Mouse (Mus musculus): ENCODE measurements around the gene Ppp4r2.
"Not testable (repeated sequence)": the region's sequence is repeated elsewhere in the genome, so short reads cannot be mapped to it uniquely, and the experiment has no call there.

Gene Ppp4r2

DNA sequence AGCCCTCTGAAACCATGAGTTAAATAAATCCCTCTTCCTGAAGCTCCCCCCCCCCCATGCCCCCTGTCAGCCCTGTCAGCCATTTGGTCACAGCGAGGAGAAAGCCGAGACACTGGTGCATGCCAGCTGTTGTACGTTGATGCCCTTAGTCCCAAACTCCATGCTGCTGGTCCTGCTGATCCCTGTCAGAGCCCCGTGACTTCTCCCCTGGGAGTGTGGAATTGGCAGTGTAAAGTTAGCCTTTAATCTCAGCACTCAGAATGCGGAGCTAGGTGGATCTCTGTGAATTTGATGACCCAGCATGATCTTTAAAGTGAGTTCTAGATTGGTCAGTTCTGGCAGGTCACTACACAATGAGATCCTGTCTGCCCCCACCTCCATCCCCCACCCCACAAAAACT is 3.7 kb upstream of the Ppp4r2 start:
- no peak for DNase-seq (ENCODE audit: extremely low read depth, low read depth, low spot score)

DNA sequence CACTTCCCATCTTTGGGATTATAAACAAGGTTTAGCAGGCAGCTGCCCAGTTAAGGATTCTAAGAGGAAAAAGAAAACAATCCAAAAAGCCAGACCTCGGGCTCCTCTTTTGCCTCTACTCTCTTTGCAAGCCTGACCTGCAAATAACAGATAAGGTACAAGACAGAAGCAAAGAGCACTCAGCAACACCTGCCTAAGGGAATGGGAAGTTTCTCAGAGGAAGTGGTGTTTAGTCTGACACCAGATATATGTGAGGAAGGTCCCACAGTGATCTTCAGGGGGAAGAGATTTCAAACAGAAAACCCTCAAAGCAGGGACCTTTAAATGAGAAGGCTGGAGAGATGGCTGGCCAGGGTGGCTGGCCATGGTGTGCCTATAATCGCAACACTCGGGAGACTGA is 2.2 kb upstream of the Ppp4r2 start:
- DNase-seq (ENCODE audit: extremely low read depth, low read depth, low spot score): no peak

DNA sequence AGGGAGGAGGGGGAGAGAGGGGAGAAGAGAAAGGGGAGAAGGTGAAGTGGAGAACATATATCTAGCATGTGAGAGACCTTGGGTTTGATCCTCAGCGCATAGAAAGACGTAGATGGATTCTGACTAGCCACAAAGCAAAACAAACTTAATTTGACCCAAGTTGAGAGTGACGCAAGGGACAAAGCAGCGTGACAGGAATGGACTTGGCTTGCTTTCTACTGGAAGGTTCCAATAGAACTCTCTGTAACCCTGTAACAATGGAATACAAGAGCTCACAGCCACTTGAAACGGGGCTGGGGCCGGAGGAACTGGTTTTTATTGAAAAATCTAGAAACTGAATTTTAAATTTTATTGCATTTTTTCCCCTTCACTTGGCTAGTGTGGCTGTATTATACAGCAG is 1.7 kb upstream of the Ppp4r2 start:
- no peak for DNase-seq (ENCODE audit: extremely low read depth, low read depth, low spot score)

DNA sequence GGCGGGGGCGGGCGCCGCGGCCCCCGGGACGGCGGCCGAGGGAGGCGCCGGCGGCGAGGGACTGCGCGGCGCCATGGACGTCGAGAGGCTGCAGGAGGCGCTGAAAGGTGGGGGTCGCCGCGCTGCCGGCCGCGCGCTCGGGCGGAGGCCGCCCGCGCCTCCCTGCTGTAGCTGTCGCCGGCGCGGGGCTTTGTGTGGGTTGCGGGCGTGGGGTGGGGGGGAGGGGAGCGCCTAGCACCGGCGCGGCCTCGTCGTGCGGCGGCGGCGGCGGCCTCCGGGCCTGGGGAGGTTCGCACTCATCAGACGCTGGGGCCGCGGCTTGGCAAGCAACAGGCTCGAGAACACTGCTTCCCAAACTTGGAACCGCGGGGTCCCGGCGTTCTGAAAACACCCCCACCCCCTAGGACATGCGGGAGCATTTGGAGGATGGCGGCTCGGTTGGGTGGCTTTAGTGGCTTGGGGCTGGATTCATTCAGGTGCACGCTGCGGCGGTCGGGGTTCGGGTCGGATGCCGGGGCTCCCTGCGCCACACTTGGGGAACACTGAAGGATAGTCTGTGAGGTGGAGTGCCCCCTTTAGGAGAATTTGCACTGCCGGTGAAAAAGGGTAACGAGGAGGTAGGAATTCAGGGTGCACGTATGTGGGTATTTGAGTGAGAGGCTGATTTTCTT is 524 bp downstream of the Ppp4r2 start:
- DNase-seq (ENCODE audit: extremely low read depth, low read depth, low spot score): no peak

DNA sequence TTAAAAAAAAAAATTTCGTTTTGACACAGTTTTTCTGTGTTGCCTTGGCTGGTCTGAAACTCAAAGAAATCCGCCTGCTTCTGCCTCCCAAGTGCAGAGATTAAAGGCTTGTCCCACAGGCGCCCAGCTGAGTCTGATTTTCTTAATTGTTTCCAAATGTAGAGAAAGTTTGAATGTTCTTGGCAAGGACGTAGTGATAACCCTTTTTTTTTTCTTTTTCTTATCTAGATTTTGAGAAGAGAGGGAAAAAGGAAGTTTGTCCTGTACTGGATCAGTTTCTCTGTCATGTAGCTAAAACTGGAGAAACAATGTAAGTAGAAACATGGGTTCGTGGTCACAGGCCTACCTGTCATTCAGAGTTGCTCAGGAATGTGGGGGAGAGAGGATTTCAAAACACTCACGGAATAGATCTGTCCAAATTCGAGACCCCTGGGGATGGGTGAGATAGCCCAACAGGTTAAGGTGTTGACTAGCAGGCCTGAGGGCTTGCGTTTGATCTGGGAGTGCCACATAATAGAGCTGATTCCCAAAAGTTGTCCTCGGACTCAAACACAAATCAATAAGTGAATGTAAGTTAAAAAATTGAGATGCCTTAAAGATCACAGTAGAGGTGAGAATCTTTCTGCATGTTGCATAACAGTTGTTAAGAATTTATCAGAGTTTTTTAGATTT is 1.2 kb downstream of the Ppp4r2 start:
- no peak for DNase-seq (ENCODE audit: extremely low read depth, low read depth, low spot score)

DNA sequence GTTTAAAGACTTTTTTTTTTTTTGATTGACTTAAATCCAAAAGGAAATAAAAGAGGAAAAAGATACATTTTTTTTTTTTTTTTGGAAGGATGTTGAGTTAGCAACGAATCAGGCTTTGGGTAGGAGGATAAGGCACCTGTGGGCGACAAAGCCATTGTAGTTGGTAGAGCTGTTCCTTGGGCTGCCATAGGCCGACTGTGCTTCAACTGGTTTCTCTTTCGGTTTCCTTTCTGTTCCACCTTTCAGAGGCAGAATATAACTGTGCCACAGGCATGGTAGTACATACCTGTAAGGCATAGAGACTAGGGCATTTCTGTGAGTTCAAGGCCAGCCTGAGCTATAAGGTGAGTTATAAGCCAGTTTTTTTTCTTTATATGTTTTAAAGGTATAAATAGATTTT is 11.6 kb downstream of the Ppp4r2 start:
- no peak for DNase-seq (ENCODE audit: extremely low read depth, low read depth, low spot score)

DNA sequence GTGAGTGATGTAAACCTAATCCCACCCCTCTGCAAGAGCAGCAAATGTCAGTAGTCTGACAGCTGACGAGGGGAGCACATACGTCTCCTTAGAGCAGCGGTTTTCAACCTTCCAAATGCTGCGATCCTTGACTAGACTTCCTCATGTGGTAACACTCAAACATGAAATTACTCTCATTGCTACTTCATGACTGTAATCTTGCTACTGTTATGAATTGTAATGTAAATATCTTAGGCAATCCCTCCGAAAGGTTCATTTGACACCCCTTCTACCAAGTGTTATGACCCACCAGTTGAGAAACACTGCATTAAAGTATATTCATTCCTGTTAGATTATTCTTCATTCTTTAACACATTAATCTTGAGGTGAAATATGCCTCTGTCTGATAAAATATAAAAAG is 13.8 kb downstream of the Ppp4r2 start:
- DNase-seq (ENCODE audit: extremely low read depth, low read depth, low spot score): no peak

DNA sequence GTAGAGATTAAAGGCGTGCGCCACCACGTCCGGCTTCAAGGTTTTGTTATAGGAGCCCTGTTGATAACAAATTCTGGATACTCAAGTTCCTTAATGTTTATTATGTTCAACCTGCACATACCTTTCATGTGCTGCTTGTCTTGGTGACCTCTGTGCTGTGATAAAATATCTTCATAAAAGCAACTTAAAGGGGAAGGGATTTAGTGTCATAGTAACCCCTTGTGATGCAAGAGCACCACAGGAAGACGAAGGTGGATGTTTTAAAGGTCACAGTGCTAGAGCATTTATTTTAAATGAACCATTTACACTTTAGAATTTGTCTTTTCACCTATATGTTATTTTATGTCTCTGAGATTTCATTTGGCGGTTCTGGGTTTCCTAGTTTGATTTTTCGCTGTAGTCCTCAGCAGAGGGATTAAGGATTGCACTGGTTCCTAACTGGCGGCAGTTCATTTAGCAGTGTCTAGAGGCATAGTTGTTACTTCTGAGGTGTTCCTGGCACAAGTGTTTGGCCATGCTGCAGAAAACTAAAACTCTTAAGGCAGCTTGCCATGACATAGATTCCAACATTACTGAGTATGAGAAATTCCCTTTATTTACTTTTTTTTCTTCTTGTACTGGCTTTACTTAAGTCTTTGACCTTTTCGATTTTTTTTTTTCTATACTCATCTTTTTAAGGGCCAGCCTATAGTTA is 15.4 kb downstream of the Ppp4r2 start:
- DNase-seq (ENCODE audit: extremely low read depth, low read depth, low spot score): peak; percentile 46

DNA sequence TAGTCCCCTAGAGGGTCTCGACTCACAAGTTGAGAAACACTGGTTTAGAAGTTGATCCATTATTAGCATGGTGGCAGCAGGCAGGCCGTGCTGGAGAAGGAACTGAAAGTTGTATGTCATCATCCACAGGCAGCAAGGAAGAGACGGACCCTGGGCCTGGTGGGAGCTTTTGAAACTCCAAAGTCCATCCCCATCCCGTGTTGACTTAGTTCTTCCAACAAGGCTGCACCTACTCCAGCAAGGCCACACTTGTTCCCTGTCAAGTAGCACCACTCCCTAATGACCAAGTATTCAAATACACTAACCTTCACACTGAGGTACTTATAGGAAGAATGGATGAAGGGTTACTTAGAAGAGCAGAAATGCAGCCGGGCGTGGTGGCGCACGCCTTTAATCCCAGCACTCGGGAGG is 17.3 kb downstream of the Ppp4r2 start:
- no peak for DNase-seq (ENCODE audit: extremely low read depth, low read depth, low spot score)

DNA sequence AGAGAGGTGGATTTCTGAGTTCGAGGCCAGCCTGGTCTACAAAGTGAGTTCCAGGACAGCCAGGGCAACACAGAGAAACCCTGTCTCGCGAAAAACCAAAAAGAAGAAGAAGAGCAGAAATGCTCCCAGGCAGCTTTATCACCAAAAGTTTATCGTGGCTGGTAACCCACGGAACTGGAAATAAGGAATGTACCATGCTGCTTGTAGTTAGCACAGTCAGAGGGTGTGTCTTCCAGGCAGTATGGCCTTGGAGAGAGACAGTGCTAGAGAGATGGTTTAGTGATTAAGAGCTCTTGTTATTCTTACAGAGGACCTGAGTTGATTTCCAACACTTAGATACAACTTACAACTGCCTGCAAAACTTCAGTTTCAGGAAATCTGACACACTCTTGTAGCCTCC is 17.7 kb downstream of the Ppp4r2 start:
- DNase-seq (ENCODE audit: extremely low read depth, low read depth, low spot score): no peak

DNA sequence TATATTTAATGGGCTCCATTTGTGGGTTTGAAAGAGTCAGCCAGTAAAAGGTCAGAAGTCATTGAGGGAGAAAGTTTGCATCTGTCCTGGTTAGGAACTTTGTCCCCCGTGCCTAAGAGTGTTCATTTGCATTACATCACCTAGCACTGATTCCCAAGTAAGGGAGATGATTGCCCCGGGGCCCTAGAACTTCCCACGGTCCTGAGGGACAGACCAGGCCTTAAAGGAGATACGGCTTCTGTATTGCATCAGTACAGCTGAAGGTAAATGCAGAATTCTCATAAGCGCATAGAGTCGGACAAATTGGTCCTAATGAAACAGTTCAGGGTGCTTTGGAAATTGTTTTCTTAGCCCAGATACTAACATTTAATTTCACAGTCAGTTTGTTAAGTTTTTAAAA is 31.9 kb downstream of the Ppp4r2 start:
- no peak for DNase-seq (ENCODE audit: extremely low read depth, low read depth, low spot score)

DNA sequence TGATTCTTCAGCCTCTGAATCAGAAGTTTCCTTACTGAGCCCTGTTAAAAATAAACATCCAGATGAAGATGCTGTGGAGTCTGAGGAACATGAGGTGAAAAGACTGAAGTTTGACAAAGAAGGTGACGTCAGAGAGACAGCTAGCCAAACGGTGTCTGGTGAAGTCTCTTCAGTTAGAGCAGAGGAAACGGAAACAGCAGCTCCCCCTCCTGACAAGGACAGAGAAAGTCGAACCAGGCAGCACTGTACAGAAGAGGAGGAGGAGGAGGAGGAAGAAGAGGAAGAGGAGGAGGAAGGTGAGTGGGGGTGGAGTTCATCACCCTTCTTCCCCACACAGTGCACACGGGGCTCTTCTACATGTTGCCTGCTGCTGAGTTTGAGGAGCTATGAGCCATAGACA is 32.4 kb downstream of the Ppp4r2 start:
- not testable (repeated sequence) for DNase-seq (ENCODE audit: extremely low read depth, low read depth, low spot score)

DNA sequence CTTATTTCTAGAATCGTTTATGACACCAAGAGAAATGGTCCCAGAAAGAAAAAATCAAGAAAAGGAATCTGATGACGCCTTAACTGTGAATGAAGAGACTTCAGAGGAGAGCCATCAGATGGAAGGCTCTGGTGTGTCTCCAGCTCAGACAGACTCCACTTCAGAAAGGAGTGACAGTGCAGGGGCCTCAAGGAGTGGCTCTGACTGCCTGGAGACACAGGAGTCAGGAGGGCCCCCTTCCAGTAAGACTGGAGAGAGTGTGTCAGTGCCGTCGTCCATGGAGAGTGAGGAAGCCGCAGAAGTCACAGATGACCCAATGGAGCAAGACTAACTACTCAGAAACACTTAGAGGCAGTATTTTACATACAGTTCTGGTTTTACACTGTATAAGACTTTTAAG is 32.8 kb downstream of the Ppp4r2 start:
- not testable (repeated sequence) for DNase-seq (ENCODE audit: extremely low read depth, low read depth, low spot score)

DNA sequence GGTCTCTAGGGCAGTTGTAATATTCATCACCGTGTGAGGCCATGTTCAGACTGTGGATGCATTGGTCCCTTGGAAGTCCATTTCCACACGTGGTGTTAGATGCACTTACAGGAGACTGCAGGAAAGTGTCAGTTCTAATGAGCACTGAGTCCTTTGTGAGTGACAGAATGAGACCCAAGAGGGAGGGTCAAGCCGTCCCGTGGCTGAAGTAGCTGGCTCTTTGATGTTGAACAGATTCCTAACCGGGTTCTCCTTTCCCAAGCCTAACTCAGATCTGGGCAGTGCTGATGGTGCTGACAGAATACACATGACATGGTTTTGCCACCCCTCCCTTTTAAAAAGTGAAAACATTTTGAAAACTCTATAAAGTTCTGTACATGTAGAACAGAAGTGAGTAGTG is 35.4 kb downstream of the Ppp4r2 start:
- DNase-seq (ENCODE audit: extremely low read depth, low read depth, low spot score): no peak

DNA sequence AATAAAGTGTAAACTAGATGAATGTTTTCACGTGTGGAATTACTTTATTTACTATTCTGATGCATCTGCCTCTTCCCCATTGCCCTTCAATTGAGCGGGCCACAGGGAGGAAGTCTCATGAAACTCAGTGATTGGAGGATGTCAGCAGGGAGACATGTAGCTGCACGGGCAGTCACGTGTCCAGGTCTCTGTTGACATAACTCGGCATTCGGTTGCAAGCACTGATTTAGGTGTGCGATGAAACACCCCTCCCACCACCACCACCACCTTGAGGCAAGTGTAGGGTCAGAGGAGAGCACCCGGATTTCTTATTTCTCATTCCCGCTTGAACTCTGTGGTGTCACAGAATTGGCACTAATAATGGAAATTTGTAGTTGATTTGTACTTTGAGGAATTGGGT is 36.5 kb downstream of the Ppp4r2 start:
- no peak for DNase-seq (ENCODE audit: extremely low read depth, low read depth, low spot score)

DNA sequence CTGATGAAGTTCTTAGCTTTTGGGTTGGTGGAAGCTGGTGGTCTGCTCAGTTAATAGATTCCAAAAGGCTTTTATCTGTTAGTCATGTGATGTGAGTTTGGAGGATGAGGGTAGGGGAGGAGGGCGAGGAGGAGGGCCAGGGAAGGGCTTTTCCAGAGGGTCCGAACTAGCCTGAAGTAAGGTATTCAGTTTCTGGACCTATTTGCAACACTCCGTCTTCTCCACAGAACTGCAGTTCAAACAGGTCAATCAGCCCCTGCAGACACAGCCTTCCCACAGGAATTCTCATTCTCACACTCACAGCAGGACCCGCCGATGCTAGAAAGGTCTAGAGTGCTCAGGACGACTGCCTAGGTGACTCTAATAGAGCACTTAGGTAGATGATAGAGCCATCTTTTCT is 39.8 kb downstream of the Ppp4r2 start:
- no peak for DNase-seq (ENCODE audit: extremely low read depth, low read depth, low spot score)

DNA sequence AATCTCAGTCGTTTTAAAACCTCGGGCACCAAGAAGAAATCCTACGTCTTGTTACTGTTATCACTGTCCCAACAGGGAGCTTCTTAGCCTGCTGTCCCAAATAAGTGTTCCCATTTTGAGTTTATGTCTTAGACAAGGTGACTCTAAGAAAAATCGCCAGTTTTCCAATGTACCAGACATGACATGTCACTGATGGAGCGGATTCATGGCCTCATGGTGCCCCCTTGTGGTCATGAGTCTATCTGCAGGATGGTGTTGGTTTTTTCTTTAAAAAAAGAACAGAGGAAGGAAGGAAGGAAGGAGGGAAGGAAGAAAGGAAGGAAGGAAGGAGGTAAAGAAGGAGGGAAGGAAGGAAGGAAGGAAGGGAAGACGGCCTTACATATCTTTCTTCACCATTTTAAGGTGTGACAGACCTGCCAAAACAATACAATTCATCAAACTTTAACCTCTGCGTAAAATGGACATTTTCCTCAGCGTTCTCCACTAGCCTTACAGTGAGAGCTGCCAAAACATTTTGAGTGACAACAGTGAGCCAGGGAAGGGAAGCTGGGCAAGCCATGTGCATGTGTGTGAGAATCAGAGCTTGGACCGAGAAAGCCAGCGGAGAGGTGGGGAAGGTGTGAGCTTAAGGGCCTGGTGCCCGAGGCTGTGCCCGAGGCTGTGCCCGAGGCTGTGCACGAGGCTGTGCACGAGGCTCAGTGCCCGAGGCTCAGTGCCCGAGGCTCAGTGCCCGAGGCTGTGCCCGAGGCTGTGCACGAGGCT is 42.6 kb downstream of the Ppp4r2 start:
- no peak for DNase-seq (ENCODE audit: extremely low read depth, low read depth, low spot score)

DNA sequence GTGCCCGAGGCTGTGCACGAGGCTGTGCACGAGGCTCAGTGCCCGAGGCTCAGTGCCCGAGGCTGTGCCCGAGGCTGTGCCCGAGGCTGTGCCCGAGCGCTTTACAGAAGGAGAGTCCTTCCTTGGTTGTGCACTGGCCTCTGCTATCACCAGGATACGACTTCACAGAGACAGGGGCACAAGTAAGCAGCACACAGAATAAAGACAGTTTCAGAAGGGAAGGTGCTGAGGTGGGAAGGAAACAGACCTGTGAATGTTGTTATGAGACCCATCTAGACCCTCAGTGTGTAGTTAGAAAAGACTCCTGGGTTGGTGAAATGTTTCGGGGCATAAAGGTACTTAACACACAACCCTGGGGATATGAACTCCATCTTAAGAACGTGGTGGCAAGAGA is 43.2 kb downstream of the Ppp4r2 start:
- DNase-seq (ENCODE audit: extremely low read depth, low read depth, low spot score): no peak

DNA sequence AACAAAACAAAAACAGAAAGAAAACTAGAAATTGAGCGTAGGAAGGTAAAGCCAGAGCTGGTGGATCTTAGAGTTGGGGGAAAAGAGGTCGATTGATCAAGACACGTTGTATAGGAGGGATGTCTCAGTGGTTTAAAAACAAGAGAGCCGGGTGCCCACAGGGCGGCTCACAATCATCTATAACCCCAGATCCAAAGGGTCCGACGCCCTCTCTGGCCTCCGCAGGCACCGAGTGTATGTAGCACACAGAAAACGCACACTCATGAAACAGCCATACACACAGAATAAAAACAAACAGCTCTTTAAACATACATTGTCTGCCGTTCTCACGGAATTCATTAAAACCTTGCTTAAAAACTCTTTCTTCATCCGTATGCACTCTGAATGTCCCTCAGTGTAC is 45.1 kb downstream of the Ppp4r2 start:
- DNase-seq (ENCODE audit: extremely low read depth, low read depth, low spot score): no peak

DNA sequence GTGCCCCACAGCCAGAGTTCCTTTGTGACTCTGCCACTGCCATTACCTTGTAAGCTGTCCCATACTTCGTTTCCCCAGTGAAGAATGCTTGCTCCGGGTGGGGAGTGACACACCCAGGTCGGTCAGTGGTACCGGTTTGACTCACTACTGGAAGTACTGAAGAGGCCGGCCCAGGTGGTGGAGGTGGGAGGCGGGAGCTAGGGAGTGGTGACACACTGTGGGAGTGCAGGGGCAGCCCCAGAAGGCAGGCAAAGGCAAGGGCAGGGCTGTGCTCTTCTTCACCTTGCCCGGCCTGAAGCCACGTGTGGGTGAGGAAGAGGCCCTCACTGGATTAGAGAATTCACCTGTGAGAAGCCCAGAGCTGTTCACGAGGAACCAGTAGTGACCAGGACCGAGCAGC is 46.2 kb downstream of the Ppp4r2 start:
- no peak for DNase-seq (ENCODE audit: extremely low read depth, low read depth, low spot score)

DNA sequence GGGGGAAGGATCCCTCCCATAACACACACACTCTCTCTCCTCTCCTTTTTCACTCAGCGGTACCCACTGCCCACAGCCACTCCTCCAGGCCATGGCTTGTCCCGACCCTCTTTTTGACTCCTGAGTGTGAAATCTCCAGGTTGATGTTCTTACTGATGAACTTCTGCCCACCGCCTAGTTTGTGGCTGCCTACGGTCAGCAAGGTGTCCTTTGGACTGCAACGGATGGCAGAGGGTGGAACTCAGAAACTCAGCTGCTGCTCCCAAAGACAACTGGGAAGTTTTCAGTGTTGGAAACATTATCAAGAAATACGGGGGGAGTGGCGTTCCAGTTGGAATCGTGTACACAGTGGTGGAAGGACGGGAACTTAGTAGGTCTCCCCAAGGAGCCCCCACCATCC is 48.2 kb downstream of the Ppp4r2 start:
- DNase-seq (ENCODE audit: extremely low read depth, low read depth, low spot score): no peak
